Mouse (Mus musculus) hindbrain, embryonic 16.5 days (tissue): Measurements from ENCODE around the gene Gpr179. TPM values are rescaled to one million over a fixed set of nuclear protein-coding genes. Genes with fewer than 3 reads are reported as not detected.
"Not testable (repeated sequence)": the region's sequence is repeated elsewhere in the genome, so short reads cannot be mapped to it uniquely, and the experiment has no call there.

Experiments used
- ATAC-seq: fragments of 200-750 bp; cut with Nextera tagmentation; 2 replicates; pipeline ENCODE4 v1.8.0; 2017; ENCODE audit warnings: moderate TSS enrichment, moderate library complexity
- H3K27ac ChIP-seq: fragments of 300-500 bp; sonication (generic); 2 replicates; pipeline ENCODE4 v1.5.1; 2014; ENCODE audit warnings: low read depth, mild to moderate bottlenecking, control low read depth, low read length, moderate library complexity
- H3K27me3 ChIP-seq: fragments of 300-500 bp; sonication (generic); replicated peaks from 2 replicates; pipeline ENCODE4 v1.6.1; 2014; ENCODE audit warnings: low read length; ENCODE audit not compliant: control insufficient read depth, insufficient read depth
- H3K36me3 ChIP-seq: fragments of 300-500 bp; sonication (generic); 2 replicates; pipeline ENCODE4 v1.6.1; 2014; ENCODE audit warnings: mild to moderate bottlenecking, low read length, moderate library complexity, mixed read lengths; ENCODE audit not compliant: control insufficient read depth, insufficient read depth
- H3K4me1 ChIP-seq: fragments of 300-500 bp; sonication (generic); 2 replicates; pipeline ENCODE4 v1.6.1; 2014; ENCODE audit warnings: low read depth, low read length; ENCODE audit not compliant: control insufficient read depth, insufficient read depth
- H3K4me2 ChIP-seq: fragments of 300-500 bp; sonication (generic); 2 replicates; pipeline ENCODE4 v1.6.1; 2014; ENCODE audit warnings: mild to moderate bottlenecking, low read length, control low read depth, moderate library complexity
- H3K4me3 ChIP-seq: fragments of 300-500 bp; sonication (generic); 2 replicates; pipeline ENCODE4 v1.5.1; 2014; ENCODE audit warnings: mild to moderate bottlenecking, low read length, control low read depth, moderate library complexity
- H3K9ac ChIP-seq: fragments of 300-500 bp; sonication (generic); 2 replicates; pipeline ENCODE4 v1.6.1; 2014; ENCODE audit warnings: low read depth, mild to moderate bottlenecking, control low read depth, low read length, moderate library complexity
- H3K9me3 ChIP-seq: fragments of 300-500 bp; sonication (generic); 2 replicates; pipeline ENCODE4 v1.6.1; 2014; ENCODE audit warnings: mild to moderate bottlenecking, low read length, moderate library complexity; ENCODE audit not compliant: control insufficient read depth
- WGBS: fragments of 180-500 bp; shearing (Covaris S2); extraction: QIAGEN DNeasy Blood & Tissue Kit; methylation state at CpG from one replicate; pipeline ENCODE4 v1.1.7; 2014; 5-methylcytosine and 5-hydroxymethylcytosine counted together
- polyA plus RNA-seq: library from polyadenylated mRNA; unstranded; fragments of >200 nt; fragmentation: Nextera tagmentation; extraction: Ambion mirVana; gene quantifications from 2 replicates; pipeline ENCODE4 v1.2.1, GENCODE M21; 2015

Gene Gpr179
- polyA plus RNA-seq, 1 experiment from 2014 or later, result 0.43 TPM

DNA sequence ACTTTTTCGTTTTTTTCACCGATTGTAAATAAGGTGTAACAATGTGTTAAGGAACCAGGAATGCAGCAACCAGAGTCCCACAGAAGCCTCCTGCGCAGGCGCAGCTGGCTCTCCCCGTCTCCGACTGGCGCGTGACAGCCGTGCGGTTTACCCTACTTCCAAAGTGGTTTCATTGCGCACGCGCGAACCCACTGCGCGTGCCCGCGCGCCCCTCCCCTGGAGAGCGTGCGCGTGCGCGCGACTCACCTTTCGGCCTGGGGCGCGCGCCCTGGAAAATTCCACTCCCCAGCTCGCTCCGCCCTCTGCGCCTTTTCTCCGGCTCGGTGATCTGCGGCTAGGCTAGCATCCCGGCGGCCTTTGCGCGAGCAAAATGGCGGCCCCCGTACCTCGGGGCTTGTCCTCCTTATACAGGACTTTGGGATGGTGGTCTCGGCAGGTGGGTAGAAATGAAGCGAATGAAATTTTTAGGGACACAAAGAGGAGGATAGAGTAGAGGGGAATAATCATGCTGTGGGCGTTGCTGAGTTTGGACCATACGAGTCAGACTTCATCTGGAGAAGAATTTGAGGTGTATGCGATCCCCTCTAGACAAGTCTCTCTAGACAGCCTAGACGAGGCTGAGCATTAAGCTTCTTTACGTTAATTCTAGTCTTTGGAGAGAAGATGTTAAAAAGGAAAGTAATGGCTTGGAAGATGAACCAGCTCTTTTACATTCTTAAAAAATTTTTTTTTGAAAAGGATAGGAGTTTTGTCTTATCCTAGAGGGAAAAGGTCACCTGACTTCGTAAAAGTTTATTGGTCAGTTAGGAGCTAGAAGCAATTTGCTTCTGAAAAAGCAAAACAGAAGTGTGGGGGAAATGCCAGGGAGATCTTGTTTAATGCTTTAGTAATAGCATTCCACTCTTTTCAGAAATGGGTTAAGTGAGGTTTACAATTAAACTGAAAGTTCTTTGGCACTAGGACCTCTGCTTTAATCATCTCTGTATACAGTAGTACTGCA lies 36.1 kb downstream of the Gpr179 start, which contains the start of gene Mrpl45:
Mrpl45 (plus strand) TSS at position 213 of the 1,000 bp plus-strand sequence.
- WGBS, result under 1% methylated on average over 50 of the region's 50 CpGs
- Histone ChIP-seq H3K4me1 (peaks cover 13% of the 10 kb centered on the region), H3K27me3 (no peaks in the 10 kb centered on the region), H3K4me3 (peak within 1 kb of the TSS; percentile 56), H3K4me2 (peak within 1 kb of the TSS; percentile 58), H3K9me3 (no peaks in the 10 kb centered on the region), H3K9ac (peak within 1 kb of the TSS; percentile 60), H3K27ac (peak within 1 kb of the TSS; percentile 67), H3K36me3 (no peaks in the 10 kb centered on the region)
- ATAC-seq, result peak; percentile 96

DNA sequence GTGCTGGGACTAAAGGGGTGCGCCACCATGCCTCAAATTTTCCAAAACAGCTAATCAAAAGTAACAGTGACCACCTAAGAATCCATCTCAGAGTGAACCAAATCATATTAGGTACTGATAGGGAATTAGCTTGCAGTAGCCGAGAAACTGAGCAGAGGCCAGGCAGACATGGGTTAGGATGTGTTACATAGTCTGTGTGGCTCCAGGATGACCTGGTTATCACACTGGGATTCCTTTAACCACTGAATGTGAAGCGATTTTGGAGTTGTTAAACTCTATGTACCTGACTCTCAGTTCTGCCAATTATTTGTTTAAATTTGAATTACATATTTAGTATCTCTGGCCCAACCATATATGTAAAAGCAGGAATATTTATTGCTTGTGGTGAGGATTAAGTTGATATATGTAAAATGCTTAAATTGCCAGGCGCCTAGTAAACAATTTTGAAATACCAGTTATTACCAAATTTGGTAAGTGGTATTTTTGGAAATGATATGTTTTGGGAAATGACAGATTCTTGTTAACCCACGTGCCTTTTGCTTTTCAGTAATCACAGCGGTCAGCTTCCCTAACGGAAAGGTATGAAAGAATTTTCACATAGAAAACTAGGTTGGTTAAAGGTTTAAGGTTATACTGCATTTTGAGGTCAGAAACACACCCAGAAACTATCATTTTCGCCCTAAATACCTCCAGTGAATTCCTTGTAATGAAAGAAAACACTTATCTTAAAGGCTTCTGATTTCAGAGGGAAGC lies 37.0 kb downstream of the Gpr179 start:
- Histone ChIP-seq H3K9ac (peak overlapping the region; percentile 27; the same call in 1 of the 2 replicates), H3K36me3 (no peaks in the 10 kb centered on the region), H3K27ac (peak overlapping the region; percentile 67), H3K4me2 (peak overlapping the region; percentile 58), H3K27me3 (no peaks in the 10 kb centered on the region), H3K4me3 (peak overlapping the region; percentile 56), H3K4me1 (peaks cover 19% of the 10 kb centered on the region), H3K9me3 (no peaks in the 10 kb centered on the region)
- 50% methylated on average over 8 of the region's 8 CpGs for WGBS
- no peak for ATAC-seq

DNA sequence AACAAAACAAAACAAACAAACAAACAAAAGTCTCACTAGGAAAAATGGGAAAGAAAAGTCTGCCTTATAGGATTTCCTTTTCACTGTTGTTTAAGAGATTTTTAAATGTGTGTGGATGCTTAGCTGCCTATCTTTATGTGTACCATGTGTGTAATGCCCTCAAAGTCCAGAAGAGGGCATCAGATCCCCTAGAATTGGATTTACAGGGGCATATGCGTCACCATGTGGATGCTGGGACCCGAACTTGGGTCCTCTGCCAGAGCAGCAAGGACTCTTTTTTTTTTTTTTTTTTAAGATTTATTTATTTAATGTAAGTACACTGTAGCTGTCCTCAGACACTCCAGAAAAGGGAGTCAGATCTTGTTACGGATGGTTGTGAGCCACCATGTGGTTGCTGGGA lies 37.8 kb downstream of the Gpr179 start:
- peaks cover 27% of the 10 kb centered on the region for H3K4me1 ChIP-seq
- ATAC-seq, result no peak
- WGBS, result 93% methylated on average over 3 of the region's 3 CpGs
- no peaks in the 10 kb centered on the region for H3K27me3 ChIP-seq
- no peak overlapping the region for H3K9ac ChIP-seq
- H3K36me3 ChIP-seq, result no peaks in the 10 kb centered on the region
- H3K4me2 ChIP-seq, result no peak overlapping the region
- H3K9me3 ChIP-seq, result no peaks in the 10 kb centered on the region
- H3K27ac ChIP-seq, result no peak overlapping the region
- no peak overlapping the region for H3K4me3 ChIP-seq

DNA sequence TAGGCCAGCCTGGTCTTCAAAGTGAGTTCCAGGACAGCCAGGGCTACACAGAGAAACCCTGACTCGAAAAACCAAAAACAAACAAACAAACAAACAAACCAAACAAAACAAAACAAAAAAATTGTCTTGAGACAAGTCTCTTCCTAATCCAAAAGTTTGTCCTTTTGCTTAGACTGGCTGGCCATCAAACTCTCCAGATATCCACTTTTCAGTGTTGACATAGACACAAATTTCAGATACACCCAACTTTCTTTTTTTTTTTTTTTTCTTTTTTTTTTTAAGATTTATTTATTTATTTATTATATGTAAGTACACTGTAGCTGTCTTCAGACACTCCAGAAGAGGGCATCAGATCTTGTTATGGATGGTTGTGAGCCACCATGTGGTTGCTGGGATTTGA lies 39.0 kb downstream of the Gpr179 start:
- H3K9ac ChIP-seq, H3K27me3 ChIP-seq, H3K9me3 ChIP-seq, H3K4me3 ChIP-seq, H3K36me3 ChIP-seq, ATAC-seq, H3K27ac ChIP-seq, H3K4me2 ChIP-seq: not testable (repeated sequence)
- peaks cover 27% of the 10 kb centered on the region for H3K4me1 ChIP-seq
- WGBS, result 85% methylated on average over 1 of the region's 1 CpGs

DNA sequence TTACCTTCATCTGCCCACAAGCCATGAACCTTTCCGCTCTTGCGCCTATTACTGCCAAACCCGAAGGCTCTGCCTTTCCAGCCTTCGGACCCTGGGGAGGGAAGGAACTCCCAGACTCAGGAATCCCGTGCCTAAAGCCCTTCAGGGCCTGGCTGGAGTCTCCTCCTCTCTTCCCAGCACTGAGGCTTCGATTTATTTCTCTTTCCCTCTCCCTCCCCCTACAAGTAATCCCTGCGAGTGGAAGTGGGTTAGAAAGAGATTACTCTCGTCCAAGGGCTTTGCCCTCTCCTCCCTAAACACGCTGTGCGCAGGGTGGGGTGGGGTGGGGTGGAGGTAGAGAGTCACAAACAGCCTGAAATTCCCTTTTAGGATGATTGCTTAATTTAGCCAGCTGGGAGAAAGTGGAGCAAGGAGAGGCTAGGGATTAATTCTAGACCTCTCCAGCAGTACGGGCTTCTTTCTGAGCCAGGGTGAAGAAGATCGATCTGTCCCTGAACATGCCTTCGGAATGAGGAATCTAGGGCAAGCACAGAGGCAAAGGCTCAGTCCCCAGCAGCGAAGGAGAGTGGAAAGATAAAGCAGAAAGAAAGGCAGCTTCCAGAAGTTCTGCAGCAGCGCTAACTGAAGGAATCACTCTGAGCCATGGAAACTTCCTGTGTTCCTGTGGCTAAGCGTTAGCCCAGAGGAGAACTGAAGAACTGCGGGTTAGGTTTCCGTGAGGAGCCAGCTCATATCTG lies 40.8 kb downstream of the Gpr179 start:
- H3K27ac ChIP-seq, result peak overlapping the region; percentile 9; the same call in 1 of the 2 replicates
- H3K9me3 ChIP-seq, result no peaks in the 10 kb centered on the region
- peak overlapping the region; percentile 64 for H3K4me2 ChIP-seq
- H3K9ac ChIP-seq, result peak overlapping the region; percentile 45; the same call in 1 of the 2 replicates
- WGBS, result 5% methylated on average over 18 of the region's 18 CpGs
- no peaks in the 10 kb centered on the region for H3K36me3 ChIP-seq
- peaks cover 20% of the 10 kb centered on the region for H3K4me1 ChIP-seq
- no peak for ATAC-seq
- peak overlapping the region; percentile 17 for H3K4me3 ChIP-seq
- H3K27me3 ChIP-seq, result no peaks in the 10 kb centered on the region

DNA sequence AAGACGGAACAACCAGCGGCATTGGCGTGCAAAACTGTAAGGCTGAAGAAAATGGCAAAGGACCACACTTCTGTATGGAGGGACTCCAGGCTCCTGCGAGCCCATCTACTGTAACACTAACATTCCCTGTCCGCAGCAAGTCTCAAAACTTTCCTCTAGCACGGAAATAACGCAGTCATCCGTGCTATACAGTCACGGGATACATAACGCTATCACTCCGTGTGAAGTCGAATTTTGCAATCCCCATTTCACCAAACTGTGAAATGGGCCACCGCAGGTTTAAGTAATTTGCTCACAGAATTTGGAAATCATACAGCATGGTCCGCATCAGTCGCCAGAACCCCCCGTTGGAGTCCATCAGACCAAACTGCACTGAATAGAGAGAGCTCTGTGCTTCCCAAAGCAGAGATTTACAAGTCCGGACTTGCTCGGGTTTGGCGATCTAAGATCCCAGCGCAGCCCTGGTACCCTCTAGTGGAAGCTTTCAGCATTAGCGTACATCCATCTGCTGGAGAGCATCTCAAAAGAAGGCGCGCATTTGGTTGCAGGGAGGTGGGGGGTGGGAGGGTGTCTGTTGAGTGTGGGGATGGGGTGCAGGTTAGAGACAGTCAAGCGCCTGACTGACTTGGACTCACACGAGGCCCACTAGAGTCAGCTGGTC lies 41.8 kb downstream of the Gpr179 start:
- ATAC-seq, result peak; percentile 87
- under 1% methylated on average over 25 of the region's 25 CpGs for WGBS
- H3K9ac ChIP-seq, result peak overlapping the region; percentile 56
- H3K36me3 ChIP-seq, result no peaks in the 10 kb centered on the region
- H3K9me3 ChIP-seq, result no peaks in the 10 kb centered on the region
- peaks cover 20% of the 10 kb centered on the region for H3K4me1 ChIP-seq
- no peaks in the 10 kb centered on the region for H3K27me3 ChIP-seq
- peak overlapping the region; percentile 34 for H3K4me3 ChIP-seq
- H3K4me2 ChIP-seq, result peak overlapping the region; percentile 64
- H3K27ac ChIP-seq, result no peak overlapping the region

DNA sequence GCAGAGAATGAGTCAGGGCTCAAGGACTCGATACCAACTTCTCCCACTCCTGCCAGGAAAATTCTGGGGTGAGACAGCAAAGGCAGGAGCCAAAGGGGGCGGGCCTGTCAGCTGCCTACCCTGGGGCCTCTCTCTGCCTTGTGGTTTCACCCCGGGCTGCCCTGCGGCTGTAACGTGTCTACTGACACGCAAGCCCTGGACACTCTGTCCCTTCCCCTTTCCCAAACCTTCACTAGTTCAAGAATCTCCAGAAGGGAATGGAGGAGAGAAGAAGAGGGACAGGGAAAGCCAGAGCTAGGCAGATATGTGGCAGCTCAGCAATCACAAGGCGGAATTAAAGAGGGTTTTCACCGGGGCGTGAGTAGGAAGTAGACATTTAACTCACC lies 42.4 kb downstream of the Gpr179 start:
- peak overlapping the region; percentile 64 for H3K4me2 ChIP-seq
- H3K4me3 ChIP-seq, result peak overlapping the region; percentile 34
- no peaks in the 10 kb centered on the region for H3K36me3 ChIP-seq
- peaks cover 20% of the 10 kb centered on the region for H3K4me1 ChIP-seq
- H3K27ac ChIP-seq, result no peak overlapping the region
- H3K9me3 ChIP-seq, result no peaks in the 10 kb centered on the region
- H3K9ac ChIP-seq, result peak overlapping the region; percentile 56
- WGBS, result 4% methylated on average over 9 of the region's 9 CpGs
- H3K27me3 ChIP-seq, result no peaks in the 10 kb centered on the region
- ATAC-seq, result no peak

DNA sequence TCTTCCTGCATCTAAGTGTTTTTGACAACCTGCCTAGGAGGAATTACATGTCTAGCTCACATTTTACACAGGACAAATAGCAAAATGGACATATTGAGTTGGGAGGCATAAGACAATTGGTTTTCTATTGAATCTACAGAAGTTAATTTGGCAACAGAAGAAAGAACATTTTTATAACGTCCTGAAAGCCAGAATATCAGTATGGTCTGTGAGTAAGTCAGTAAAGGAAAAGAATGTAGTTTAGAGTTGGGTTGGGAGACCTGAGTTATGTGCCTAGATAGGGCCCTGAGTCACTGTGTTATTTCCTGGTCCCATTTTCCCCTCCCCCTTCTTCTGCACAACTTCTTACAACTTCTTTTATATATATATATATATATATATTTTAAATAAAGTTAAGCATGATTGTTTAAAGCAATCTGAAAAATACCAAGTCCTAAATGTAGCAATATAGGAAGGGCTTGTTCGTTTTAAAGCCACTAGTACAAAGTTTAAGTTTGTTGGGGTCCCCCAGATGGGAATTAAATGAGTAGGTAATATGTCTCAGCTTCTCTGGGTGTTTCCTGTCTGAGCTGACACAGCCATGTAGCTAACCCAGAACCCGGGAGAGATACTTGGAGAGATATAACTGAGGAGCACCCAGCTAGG lies 42.9 kb downstream of the Gpr179 start:
- H3K9ac ChIP-seq, result no peak overlapping the region
- H3K36me3 ChIP-seq, result no peaks in the 10 kb centered on the region
- peak overlapping the region; percentile 64 for H3K4me2 ChIP-seq
- H3K4me1 ChIP-seq, result peaks cover 20% of the 10 kb centered on the region
- WGBS, result 62% methylated on average over 3 of the region's 3 CpGs
- ATAC-seq, result no peak
- H3K4me3 ChIP-seq, result no peak overlapping the region
- H3K27me3 ChIP-seq, result no peaks in the 10 kb centered on the region
- H3K9me3 ChIP-seq, result no peaks in the 10 kb centered on the region
- H3K27ac ChIP-seq, result no peak overlapping the region
